Mouse (Mus musculus): ENCODE results near the gene Tmem87a. TPM values are rescaled to one million over a fixed set of nuclear protein-coding genes. Genes with fewer than 3 reads are reported as not detected.

Gene Tmem87a
- total RNA-seq (2023; ENCODE audit: inconsistent age) = 47.0 to 54.0 TPM (median 52.7 TPM) in 4 replicates

DNA sequence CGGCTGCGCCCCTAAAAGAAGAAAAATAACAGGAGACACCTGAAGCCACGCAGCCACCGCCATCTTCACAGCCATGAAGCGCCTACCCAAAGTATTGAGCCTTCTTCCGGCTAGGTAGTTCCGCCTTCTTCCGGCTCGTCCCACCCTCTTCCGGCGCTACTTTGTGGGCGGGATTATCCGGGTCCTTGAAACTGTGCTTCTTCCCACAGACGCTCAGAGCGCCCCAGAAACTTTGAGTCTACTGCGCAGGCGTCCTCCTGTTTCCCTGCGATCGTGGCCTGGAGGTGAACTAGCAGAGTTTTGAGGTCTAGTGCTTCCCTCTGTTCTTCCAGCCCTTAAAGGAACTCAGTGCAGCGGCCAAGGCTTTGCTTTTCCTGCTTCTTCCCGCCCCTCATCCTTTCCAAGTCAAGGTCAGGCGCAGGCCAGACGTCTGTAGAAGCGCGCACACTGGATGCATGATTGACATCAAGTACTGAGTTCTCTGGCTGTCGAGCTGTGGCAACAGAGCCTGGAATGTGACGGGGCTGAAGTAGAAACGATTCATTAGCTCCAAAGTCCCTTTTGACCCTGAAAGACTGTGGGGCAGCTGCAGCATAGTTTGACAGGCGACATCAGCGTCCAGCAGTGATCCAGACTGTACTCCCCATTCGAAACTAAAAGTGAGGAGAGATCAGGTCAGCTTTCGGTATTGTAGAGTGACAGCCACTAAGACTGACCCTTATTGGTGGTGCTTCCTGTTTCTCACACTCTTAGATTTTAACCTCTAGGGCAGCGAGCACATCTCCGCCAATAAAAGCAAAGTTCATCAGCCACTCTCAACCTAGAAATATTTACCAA is at the start of gene Tmem87a:
Gene Tmem87a, minus strand, starts transcription at position 128 of the 837 bp plus-strand sequence.

DNA sequence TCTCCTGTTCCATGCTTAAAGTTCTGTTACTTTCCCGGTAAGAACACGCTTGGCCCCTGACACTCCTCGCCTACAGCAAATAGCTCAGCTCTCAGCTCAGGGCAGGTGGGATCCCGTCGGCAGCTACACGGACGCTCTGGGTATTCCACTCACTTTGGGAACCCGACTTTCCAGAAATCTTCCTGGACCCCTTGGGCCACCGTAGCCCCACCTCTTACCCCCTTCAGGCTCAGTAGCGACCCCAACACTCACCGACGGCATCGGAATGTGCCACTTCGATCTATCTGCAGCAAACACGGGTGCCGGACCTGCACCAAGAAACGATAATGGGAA is 294 bp downstream of the Tmem87a start, which contains the start of gene Ganc:
Gene Ganc, plus strand, starts transcription at position 244 of the 333 bp plus-strand sequence.

DNA sequence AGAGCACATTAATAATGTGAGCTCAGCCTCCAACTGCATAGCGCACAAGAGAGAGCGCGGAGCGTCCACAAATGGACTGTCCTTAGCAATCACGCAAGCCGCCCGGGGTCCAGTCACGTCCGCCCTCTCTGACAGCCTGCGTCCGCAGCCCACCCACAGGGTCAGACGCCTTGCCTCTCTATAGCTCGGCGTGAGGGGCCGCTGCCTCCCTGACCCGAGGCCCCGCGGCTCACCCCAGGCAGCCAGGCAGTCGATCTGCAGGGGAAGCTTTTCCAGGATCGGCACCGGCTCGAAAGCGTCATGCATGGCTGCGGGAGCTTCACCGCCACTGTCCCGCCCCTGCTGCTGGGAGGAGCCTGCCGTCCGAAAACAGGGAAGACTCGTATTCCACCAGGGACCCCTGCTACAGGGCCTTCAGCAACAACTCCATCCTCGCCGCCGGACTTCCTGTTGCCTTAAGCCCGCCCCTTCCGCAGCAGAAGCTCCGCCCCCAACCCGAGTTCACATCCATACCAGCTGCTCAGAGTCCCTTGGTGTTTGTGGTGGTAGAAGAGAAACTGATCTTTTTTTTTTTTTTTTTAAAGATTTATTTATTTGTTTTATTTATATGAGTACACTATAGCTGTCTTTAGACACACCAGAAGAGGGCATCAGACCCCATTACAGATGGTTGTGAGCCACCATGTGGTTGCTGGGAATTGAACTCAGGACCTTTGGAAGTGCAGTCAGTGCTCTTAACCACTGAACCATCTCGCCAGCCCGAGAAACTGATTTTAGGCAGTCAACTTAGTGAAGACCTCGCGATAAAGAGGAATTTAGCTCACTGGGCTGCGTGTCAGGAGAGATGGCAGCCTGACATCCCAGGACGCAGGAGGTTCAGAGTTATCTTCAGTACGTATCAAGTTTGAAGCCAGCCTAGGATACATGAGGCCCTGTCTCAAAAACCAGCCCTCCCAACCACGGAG is 50.9 kb downstream of the Tmem87a start, which contains the start of gene Vps39:
Gene Vps39, minus strand, starts transcription at position 456 of the 965 bp plus-strand sequence.

DNA sequence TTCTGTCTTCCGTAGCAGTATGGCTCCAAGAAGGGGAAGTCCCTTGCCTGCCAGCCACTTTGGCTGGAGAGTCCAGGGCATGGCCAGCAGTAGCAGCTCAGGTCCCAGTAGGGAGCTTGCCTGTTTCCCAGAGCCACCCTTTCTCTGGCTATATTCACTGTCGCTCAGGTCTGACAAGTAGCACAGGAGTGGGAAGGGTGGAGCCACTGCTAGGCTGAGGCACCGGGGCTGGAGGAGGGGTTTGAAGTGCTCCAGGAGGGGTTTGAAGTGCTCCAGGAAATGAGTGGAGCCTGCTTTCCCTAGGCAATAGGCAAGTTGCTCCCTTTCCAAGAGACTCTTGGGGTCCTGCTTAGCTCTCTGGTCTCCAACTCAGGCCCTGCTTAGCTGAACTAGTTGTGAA is 89.9 kb downstream of the Tmem87a start, which contains the start of gene Pla2g4f:
Gene Pla2g4f, minus strand, starts transcription at position 190 of the 400 bp plus-strand sequence.

Other genes with a start within 250 kb of the Tmem87a start
- 82.5 to 102 TPM (median 94.9 TPM) in 4 replicates for gene Ehd4, start 249.5 kb downstream of the Tmem87a start, total RNA-seq (2023; ENCODE audit: inconsistent age)
- gene Pla2g4e, start 158.8 kb downstream of the Tmem87a start, total RNA-seq (2023; ENCODE audit: inconsistent age) = not detected in 4 replicates
- not detected in 4 replicates for gene Pla2g4d, start 114.9 kb downstream of the Tmem87a start, total RNA-seq (2023; ENCODE audit: inconsistent age)
- 0.22 to 0.36 TPM (median 0.26 TPM) in 3 of 4 replicates, not detected in the other for gene Pla2g4f, start 89.9 kb downstream of the Tmem87a start, total RNA-seq (2023; ENCODE audit: inconsistent age)
- 60.1 to 85.2 TPM (median 71.0 TPM) in 4 replicates for gene Vps39, start 51.0 kb downstream of the Tmem87a start, total RNA-seq (2023; ENCODE audit: inconsistent age)
- gene Ganc, start 217 bp downstream of the Tmem87a start, total RNA-seq (2023; ENCODE audit: inconsistent age) = 38.4 to 47.2 TPM (median 46.1 TPM) in 4 replicates
- 0.67 to 3.9 TPM (median 1.4 TPM) in 4 replicates for gene Capn3, start 51.9 kb upstream of the Tmem87a start, total RNA-seq (2023; ENCODE audit: inconsistent age)
- gene Zfp106, start 159.7 kb upstream of the Tmem87a start, total RNA-seq (2023; ENCODE audit: inconsistent age) = 116 to 127 TPM (median 121 TPM) in 4 replicates
- gene Snap23, start 163.6 kb upstream of the Tmem87a start, total RNA-seq (2023; ENCODE audit: inconsistent age) = 38.3 to 58.7 TPM (median 46.8 TPM) in 4 replicates
- 17.3 to 27.2 TPM (median 19.6 TPM) in 4 replicates for gene Haus2, start 205.3 kb upstream of the Tmem87a start, total RNA-seq (2023; ENCODE audit: inconsistent age)
- 25.7 to 31.7 TPM (median 28.6 TPM) in 4 replicates for gene Lrrc57, start 205.4 kb upstream of the Tmem87a start, total RNA-seq (2023; ENCODE audit: inconsistent age)
- gene Stard9, start 225.0 kb upstream of the Tmem87a start, total RNA-seq (2023; ENCODE audit: inconsistent age) = 0.30 to 0.54 TPM (median 0.45 TPM) in 4 replicates